Comparison of ENCODE assay signal across 10 mouse cellular contexts in genomic region chr4:46084416-46085172, GRCm38 (mm10). TPM values are rescaled to one million over a fixed set of nuclear protein-coding genes. Genes with fewer than 3 reads are reported as not detected.
A peak's percentile ranks its signal among the peaks of the same experiment; 100 is the strongest.
DNase-seq lines count a peak whose midpoint lies in the region; ATAC-seq lines count a peak whose summit lies in the region.
"Had no signal": no experiment of that assay in that cellular context is flagged by ENCODE, and none has a peak within 500 bp of the region (broad histone marks: within the 10 kb centered on the region; RNA-seq: fewer than 3 reads in every experiment).

No protein-coding gene starts in this region.

- no peak for DNase-seq in heart, adult 18-20 months
- no peak for DNase-seq in midbrain, embryonic 10.5 days (ENCODE audit: low spot score)
- peak; percentile 55 to 58 for DNase-seq in cerebellum, postnatal 14 days
- no peak for DNase-seq in adrenal gland, adult (ENCODE audit: inconsistent age in 2 of 2, low spot score in 1 of 2)
- DNase-seq: lung, postnatal 4 days had no signal

- H3K9me3 ChIP-seq in heart, embryonic 13.5 days, result no peaks in the 10 kb centered on the region
- no peaks in the 10 kb centered on the region for H3K9me3 ChIP-seq in midbrain, embryonic 10.5 days (replicated peaks)
- no peaks in the 10 kb centered on the region for H3K9me3 ChIP-seq in midbrain, embryonic 15.5 days
- no peaks in the 10 kb centered on the region for H3K9me3 ChIP-seq in hindbrain, embryonic 16.5 days (ENCODE audit: control insufficient read depth, low read length)

- H3K27ac ChIP-seq in heart, embryonic 13.5 days (replicated peaks), result peak overlapping the region; percentile 13
- H3K27ac ChIP-seq in midbrain, embryonic 10.5 days (replicated peaks), result peak overlapping the region; percentile 24
- no peak overlapping the region for H3K27ac ChIP-seq in midbrain, embryonic 15.5 days
- peak overlapping the region; percentile 26; the same call in 1 of the 2 replicates for H3K27ac ChIP-seq in hindbrain, embryonic 16.5 days (ENCODE audit: low read depth, low read length)
- H3K27ac ChIP-seq: kidney, postnatal 0 days; liver, embryonic 14.5 days had no signal

- H3K36me3 ChIP-seq in heart, embryonic 13.5 days, result peaks cover 67% of the 10 kb centered on the region
- no peaks in the 10 kb centered on the region for H3K36me3 ChIP-seq in midbrain, embryonic 10.5 days
- no peaks in the 10 kb centered on the region for H3K36me3 ChIP-seq in midbrain, embryonic 15.5 days (replicated peaks)
- H3K36me3 ChIP-seq in hindbrain, embryonic 16.5 days (ENCODE audit: control insufficient read depth, insufficient read depth, low read length), result no peaks in the 10 kb centered on the region

- no peak overlapping the region for H3K4me3 ChIP-seq in heart, embryonic 13.5 days
- no peak overlapping the region for H3K4me3 ChIP-seq in midbrain, embryonic 10.5 days
- H3K4me3 ChIP-seq in midbrain, embryonic 15.5 days, result no peak overlapping the region
- no peak overlapping the region for H3K4me3 ChIP-seq in hindbrain, embryonic 16.5 days (ENCODE audit: low read length)

- H3K9ac ChIP-seq in heart, embryonic 13.5 days, result peak overlapping the region; percentile 50
- no peak overlapping the region for H3K9ac ChIP-seq in midbrain, embryonic 15.5 days
- H3K9ac ChIP-seq in hindbrain, embryonic 16.5 days (ENCODE audit: low read depth, low read length), result 0 out of 2 replicates have a peak overlapping the region, but pooled peaks have one; percentile 0
- H3K9ac ChIP-seq: liver, embryonic 14.5 days had no signal

- no peaks in the 10 kb centered on the region for H3K27me3 ChIP-seq in heart, embryonic 13.5 days (replicated peaks)
- no peaks in the 10 kb centered on the region for H3K27me3 ChIP-seq in midbrain, embryonic 10.5 days (ENCODE audit: low read depth, poor library complexity, severe bottlenecking)
- no peaks in the 10 kb centered on the region for H3K27me3 ChIP-seq in midbrain, embryonic 15.5 days (replicated peaks)
- no peaks in the 10 kb centered on the region for H3K27me3 ChIP-seq in hindbrain, embryonic 16.5 days (replicated peaks; ENCODE audit: control insufficient read depth, insufficient read depth, low read length)

- ATAC-seq in heart, embryonic 13.5 days (ENCODE audit: extremely low read depth, insufficient number of reproducible peaks, low FRiP score, low TSS enrichment), result no peak
- ATAC-seq in midbrain, embryonic 15.5 days (replicated peaks), result no peak
- peak; percentile 50; the same call in 1 of the 2 replicates for ATAC-seq in hindbrain, embryonic 16.5 days

- 74% methylated on average over 9 of the region's 9 CpGs for WGBS in heart, embryonic 13.5 days
- 68% methylated on average over 9 of the region's 9 CpGs for WGBS in midbrain, embryonic 10.5 days
- WGBS in midbrain, embryonic 15.5 days, result 65% methylated on average over 9 of the region's 9 CpGs
- WGBS in hindbrain, embryonic 16.5 days, result 57% methylated on average over 9 of the region's 9 CpGs

- no peak overlapping the region for H3K4me2 ChIP-seq in heart, embryonic 13.5 days
- H3K4me2 ChIP-seq in midbrain, embryonic 15.5 days, result no peak overlapping the region
- no peak overlapping the region for H3K4me2 ChIP-seq in hindbrain, embryonic 16.5 days (ENCODE audit: low read length)

- H3K4me1 ChIP-seq in heart, embryonic 13.5 days, result peaks cover 56% of the 10 kb centered on the region
- H3K4me1 ChIP-seq in midbrain, embryonic 10.5 days, result peaks cover 14% of the 10 kb centered on the region
- H3K4me1 ChIP-seq in midbrain, embryonic 15.5 days, result no peaks in the 10 kb centered on the region
- H3K4me1 ChIP-seq in hindbrain, embryonic 16.5 days (ENCODE audit: control insufficient read depth, insufficient read depth, low read depth, low read length), result peaks cover 4% of the 10 kb centered on the region; the same call in 1 of the 2 replicates

RNA-seq across cellular contexts. Expression of gene Tmod1, which starts 45.9 kb away (rescaled TPM):
- polyA plus RNA-seq in heart, embryonic 13.5 days (2015; fragmentation: Nextera tagmentation; extraction: Ambion mirVana), result 171 and 182 TPM in 2 replicates
- total RNA-seq in heart, adult 18-20 months (2021), result 100 to 1,000 TPM; 228 to 259 TPM
- polyA plus RNA-seq in midbrain, embryonic 10.5 days (2016; fragmentation: Nextera tagmentation; extraction: Ambion mirVana), result 1.6 and 3.0 TPM in 2 replicates
- 0.65 and 0.83 TPM in 2 replicates for polyA plus RNA-seq in midbrain, embryonic 15.5 days (2015; fragmentation: Nextera tagmentation; extraction: Ambion mirVana)
- 2.1 and 3.0 TPM in 2 replicates for polyA plus RNA-seq in hindbrain, embryonic 16.5 days (2015; fragmentation: Nextera tagmentation; extraction: Ambion mirVana)

RNA-seq across cellular contexts. Expression of gene Ncbp1, which starts 53.8 kb away (rescaled TPM):
- polyA plus RNA-seq in heart, embryonic 13.5 days (2015; fragmentation: Nextera tagmentation; extraction: Ambion mirVana), result 43.8 and 45.3 TPM in 2 replicates
- 10 to 100 TPM; 20.4 to 20.9 TPM for total RNA-seq in heart, adult 18-20 months (2021)
- 127 and 133 TPM in 2 replicates for polyA plus RNA-seq in midbrain, embryonic 10.5 days (2016; fragmentation: Nextera tagmentation; extraction: Ambion mirVana)
- 76.0 TPM in 2 replicates for polyA plus RNA-seq in midbrain, embryonic 15.5 days (2015; fragmentation: Nextera tagmentation; extraction: Ambion mirVana)
- 61.4 and 71.7 TPM in 2 replicates for polyA plus RNA-seq in hindbrain, embryonic 16.5 days (2015; fragmentation: Nextera tagmentation; extraction: Ambion mirVana)

RNA-seq across cellular contexts. Expression of gene Tstd2, which starts 53.9 kb away (rescaled TPM):
- polyA plus RNA-seq in heart, embryonic 13.5 days (2015; fragmentation: Nextera tagmentation; extraction: Ambion mirVana), result 25.9 and 26.8 TPM in 2 replicates
- 10 to 100 TPM; 15.0 to 17.3 TPM for total RNA-seq in heart, adult 18-20 months (2021)
- polyA plus RNA-seq in midbrain, embryonic 10.5 days (2016; fragmentation: Nextera tagmentation; extraction: Ambion mirVana), result 62.8 and 63.6 TPM in 2 replicates
- 29.9 and 33.9 TPM in 2 replicates for polyA plus RNA-seq in midbrain, embryonic 15.5 days (2015; fragmentation: Nextera tagmentation; extraction: Ambion mirVana)
- polyA plus RNA-seq in hindbrain, embryonic 16.5 days (2015; fragmentation: Nextera tagmentation; extraction: Ambion mirVana), result 19.2 and 26.2 TPM in 2 replicates

Comparison
In these comparisons a context has a peak if more than half of its experiments do, and no peak if none do; other contexts are left out.
1. DNase-seq: peak in cerebellum, postnatal 14 days (2 of 2); none in heart, adult 18-20 months (0 of 2), midbrain, embryonic 10.5 days (single experiment) and adrenal gland, adult (0 of 2).
2. RNA of gene Tmod1, which starts 45.9 kb away (polyA plus RNA-seq): 171 to 182 TPM in heart, embryonic 13.5 days; 1.6 to 3.0 TPM in midbrain, embryonic 10.5 days, 2.1 to 3.0 TPM in hindbrain, embryonic 16.5 days and 0.65 to 0.83 TPM in midbrain, embryonic 15.5 days; every median in the first group is over 10 times any median in the second.